Mouse (Mus musculus) megakaryocyte, embryonic 14.5 days (primary cell): ENCODE measurements around the gene Eef2k. TPM values are rescaled to one million over a fixed set of nuclear protein-coding genes. Genes with fewer than 3 reads are reported as not detected.

Source experiments
- H3K27me3 ChIP-seq: replicated peaks from 2 replicates; pipeline ENCODE3; 2012; ENCODE audit warnings: inconsistent platforms
- H3K36me3 ChIP-seq: replicated peaks from 2 replicates; pipeline ENCODE3; 2012; ENCODE audit warnings: low read length, inconsistent platforms, mixed read lengths
- H3K4me1 ChIP-seq: 2 replicates; pipeline ENCODE4 v1.6.1; 2012; ENCODE audit warnings: inconsistent platforms
- H3K4me3 ChIP-seq: replicated peaks from 2 replicates; pipeline ENCODE3; 2012; ENCODE audit warnings: moderate library complexity, mild to moderate bottlenecking, inconsistent platforms
- H3K9me3 ChIP-seq: 2 replicates; pipeline ENCODE4 v1.6.1; 2012; ENCODE audit warnings: inconsistent platforms
- FLI1 ChIP-seq: IDR thresholded peaks from 2 replicates; pipeline ENCODE4 v1.6.1; 2012; ENCODE audit warnings: low read length, inconsistent platforms, mixed read lengths
- GATA1 ChIP-seq: IDR thresholded peaks from 3 replicates; pipeline ENCODE4 v1.6.1; 2012; ENCODE audit warnings: mixed read lengths, low read length, inconsistent platforms, borderline replicate concordance
- polyA plus RNA-seq: library from polyadenylated mRNA; stranded (reverse); fragments of >175 nt; gene quantifications from 2 replicates; pipeline ENCODE4 v1.2.3, GENCODE M21; 2012; ENCODE audit warnings: low replicate concordance; ENCODE audit not compliant: insufficient read depth

The Eef2k gene
- polyA plus RNA-seq, 1 experiment = 42.9 TPM

- TF ChIP-seq FLI1 = no peak
- no peak for TF ChIP-seq GATA1
- H3K27me3 ChIP-seq = no peaks in the 10 kb centered on the region
- H3K4me3 ChIP-seq = no peak overlapping the region
- peaks cover 92% of the 10 kb centered on the region for H3K4me1 ChIP-seq
- H3K9me3 ChIP-seq = no peaks in the 10 kb centered on the region
- peaks cover 73% of the 10 kb centered on the region for H3K36me3 ChIP-seq
These were observed 37.3 kb downstream of the Eef2k start for GRCm38 (mm10) chr7:120879972-120880371.

- Histone ChIP-seq H3K9me3 (no peaks in the 10 kb centered on the region), H3K27me3 (no peaks in the 10 kb centered on the region), H3K36me3 (peaks cover 73% of the 10 kb centered on the region), H3K4me3 (no peak overlapping the region), H3K4me1 (peaks cover 92% of the 10 kb centered on the region)
- TF ChIP-seq GATA1 (no peak), FLI1 (no peak)
These were observed 38.1 kb downstream of the Eef2k start for GRCm38 (mm10) chr7:120880770-120881169.

- H3K9me3 ChIP-seq = no peaks in the 10 kb centered on the region
- peak overlapping the region; percentile 12 for H3K4me3 ChIP-seq
- peaks cover 87% of the 10 kb centered on the region for H3K4me1 ChIP-seq
- peaks cover 74% of the 10 kb centered on the region for H3K36me3 ChIP-seq
- no peaks in the 10 kb centered on the region for H3K27me3 ChIP-seq
- TF ChIP-seq GATA1 = no peak
- no peak for TF ChIP-seq FLI1
These were observed 38.8 kb downstream of the Eef2k start for GRCm38 (mm10) chr7:120881451-120881850.

DNA sequence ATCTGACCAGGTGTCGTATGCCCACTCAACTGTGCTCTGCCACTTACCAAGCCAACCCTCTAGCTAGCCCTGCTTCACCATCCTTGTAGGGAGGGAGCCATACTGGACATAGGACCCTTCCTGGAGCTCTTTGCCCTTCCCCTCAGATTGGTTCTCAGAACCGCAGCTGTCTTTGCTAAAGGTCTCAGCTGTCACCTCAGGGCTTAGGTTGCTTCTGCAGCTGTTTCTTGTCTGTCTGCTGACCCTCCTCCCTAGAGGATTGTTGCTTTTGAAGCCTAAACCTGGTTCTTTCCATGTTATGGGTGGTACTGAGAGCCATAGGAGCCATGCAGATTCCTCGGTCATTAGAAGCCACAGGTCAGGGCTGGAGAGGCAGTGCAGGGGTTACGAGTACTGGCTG is 40.0 kb downstream of the Eef2k start:
- Histone ChIP-seq H3K27me3 (no peaks in the 10 kb centered on the region), H3K4me1 (peaks cover 84% of the 10 kb centered on the region), H3K4me3 (no peak overlapping the region), H3K9me3 (no peaks in the 10 kb centered on the region), H3K36me3 (peaks cover 79% of the 10 kb centered on the region)
- no peak for TF ChIP-seq FLI1
- TF ChIP-seq GATA1 = no peak

DNA sequence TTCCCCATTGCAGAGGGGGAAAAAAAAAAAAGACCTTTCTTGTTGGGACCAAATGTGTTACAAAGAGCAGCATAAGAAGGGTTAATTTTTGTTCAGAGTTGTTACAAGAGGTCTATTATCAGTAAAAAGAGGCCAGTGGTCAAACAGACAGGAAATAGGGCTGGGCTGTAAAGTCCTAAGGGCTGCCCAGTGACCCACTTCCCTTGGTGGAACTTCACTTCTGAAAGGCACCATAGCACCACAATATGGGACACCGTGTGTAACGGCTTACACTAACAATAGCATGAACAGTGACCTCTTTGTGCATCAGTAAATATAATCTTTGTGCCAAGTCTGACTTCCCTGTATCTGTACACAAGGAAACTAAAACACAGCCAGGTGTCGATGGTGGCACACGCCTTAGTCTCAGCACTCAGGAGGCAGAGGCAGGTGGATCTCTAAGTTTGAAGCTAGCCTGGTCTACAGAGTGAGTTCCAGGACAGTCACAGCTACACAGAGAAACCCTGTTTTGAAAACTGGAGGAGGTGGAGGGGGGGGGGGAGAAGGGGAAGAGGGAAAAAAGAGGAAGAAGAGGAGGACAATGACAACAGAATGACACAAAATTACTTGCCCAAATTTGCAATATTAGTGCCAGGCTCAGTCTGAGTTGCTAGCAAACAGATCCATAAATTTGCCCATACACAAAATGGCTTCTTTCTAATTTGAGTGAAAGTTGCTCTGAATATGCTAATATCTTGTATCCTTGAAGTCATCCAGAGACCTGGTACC is 41.1 kb downstream of the Eef2k start:
- peaks cover 80% of the 10 kb centered on the region for H3K36me3 ChIP-seq
- H3K27me3 ChIP-seq = no peaks in the 10 kb centered on the region
- H3K4me1 ChIP-seq = peaks cover 81% of the 10 kb centered on the region
- H3K4me3 ChIP-seq = peak overlapping the region; percentile 34
- H3K9me3 ChIP-seq = no peaks in the 10 kb centered on the region
- TF ChIP-seq GATA1 (no peak), FLI1 (no peak)

DNA sequence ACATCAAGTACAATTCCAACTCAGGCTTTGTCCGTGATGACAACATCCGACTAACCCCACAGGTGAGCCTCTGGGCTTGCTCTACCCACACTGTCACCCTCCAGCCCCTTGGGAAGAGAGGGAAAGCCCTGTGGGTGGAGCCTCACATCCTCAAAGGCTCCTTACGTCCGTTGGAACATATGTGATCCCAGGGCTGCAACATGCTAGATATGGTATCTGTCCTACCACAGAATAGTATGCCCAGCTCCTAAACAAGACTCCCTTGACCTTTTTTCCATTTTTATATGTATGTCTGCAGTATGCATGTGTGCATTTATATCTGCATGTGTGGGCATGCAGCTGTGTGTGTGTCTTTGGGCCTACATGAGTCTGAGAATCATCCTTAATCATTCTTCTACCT is 42.1 kb downstream of the Eef2k start:
- Histone ChIP-seq H3K9me3 (no peaks in the 10 kb centered on the region), H3K4me1 (peaks cover 76% of the 10 kb centered on the region), H3K36me3 (peaks cover 82% of the 10 kb centered on the region), H3K4me3 (no peak overlapping the region), H3K27me3 (no peaks in the 10 kb centered on the region)
- TF ChIP-seq GATA1 (no peak), FLI1 (no peak)

DNA sequence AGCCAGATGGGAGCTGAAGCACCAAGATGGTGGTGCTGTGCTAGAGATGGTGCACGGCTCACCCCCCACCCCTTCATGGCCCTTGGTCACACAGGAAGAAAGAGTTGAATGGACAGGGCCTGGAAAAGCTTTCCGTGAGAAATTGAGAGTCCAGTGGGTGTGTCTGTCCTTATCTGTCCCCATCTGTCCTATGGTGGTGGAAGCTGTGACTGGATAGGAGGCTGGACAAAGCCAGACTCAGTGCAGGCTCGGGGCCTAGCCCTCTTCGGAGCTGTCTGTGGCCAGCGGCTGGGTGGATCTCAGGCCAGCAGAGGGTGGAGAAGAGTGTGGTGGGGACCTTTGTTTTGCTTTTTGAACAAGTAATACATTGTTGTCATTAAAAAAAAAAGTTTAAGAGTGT is 50.5 kb downstream of the Eef2k start:
- peaks cover 16% of the 10 kb centered on the region for H3K4me1 ChIP-seq
- no peak for TF ChIP-seq FLI1
- no peaks in the 10 kb centered on the region for H3K27me3 ChIP-seq
- no peaks in the 10 kb centered on the region for H3K9me3 ChIP-seq
- peaks cover 96% of the 10 kb centered on the region for H3K36me3 ChIP-seq
- no peak overlapping the region for H3K4me3 ChIP-seq

DNA sequence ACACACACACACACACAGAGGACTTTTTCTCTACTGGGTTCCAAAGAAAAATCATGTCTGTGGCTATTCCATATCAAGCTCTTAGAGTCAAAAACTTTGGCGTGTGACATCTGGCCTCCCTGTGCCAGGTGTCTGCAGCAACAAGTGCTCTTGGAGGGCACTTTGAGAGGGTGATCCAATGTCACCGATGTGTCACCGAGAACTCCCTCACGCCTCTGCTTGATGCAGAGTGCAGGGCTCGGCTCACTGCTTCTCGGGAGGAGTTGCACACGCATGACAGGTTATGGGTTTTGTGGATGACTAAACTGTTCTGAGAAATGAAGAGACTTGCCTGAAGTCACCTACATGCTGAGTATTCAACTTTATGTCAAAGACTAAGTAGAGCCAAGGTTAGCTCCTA is 54.4 kb downstream of the Eef2k start:
- no peaks in the 10 kb centered on the region for H3K9me3 ChIP-seq
- no peaks in the 10 kb centered on the region for H3K27me3 ChIP-seq
- no peak for TF ChIP-seq FLI1
- TF ChIP-seq GATA1 = no peak
- peaks cover 31% of the 10 kb centered on the region for H3K4me1 ChIP-seq
- H3K4me3 ChIP-seq = no peak overlapping the region
- peaks cover 88% of the 10 kb centered on the region for H3K36me3 ChIP-seq

- Histone ChIP-seq H3K4me1 (peaks cover 30% of the 10 kb centered on the region), H3K36me3 (peaks cover 88% of the 10 kb centered on the region), H3K4me3 (no peak overlapping the region), H3K9me3 (no peaks in the 10 kb centered on the region), H3K27me3 (no peaks in the 10 kb centered on the region)
- TF ChIP-seq FLI1 = no peak
- TF ChIP-seq GATA1 = no peak
These were observed 55.2 kb downstream of the Eef2k start for GRCm38 (mm10) chr7:120897711-120898335.

- no peaks in the 10 kb centered on the region for H3K27me3 ChIP-seq
- H3K9me3 ChIP-seq = no peaks in the 10 kb centered on the region
- H3K36me3 ChIP-seq = peaks cover 88% of the 10 kb centered on the region
- H3K4me1 ChIP-seq = peaks cover 27% of the 10 kb centered on the region
- TF ChIP-seq FLI1 (no peak), GATA1 (no peak)
- no peak overlapping the region for H3K4me3 ChIP-seq
These were observed 57.6 kb downstream of the Eef2k start for GRCm38 (mm10) chr7:120900191-120900590.

DNA sequence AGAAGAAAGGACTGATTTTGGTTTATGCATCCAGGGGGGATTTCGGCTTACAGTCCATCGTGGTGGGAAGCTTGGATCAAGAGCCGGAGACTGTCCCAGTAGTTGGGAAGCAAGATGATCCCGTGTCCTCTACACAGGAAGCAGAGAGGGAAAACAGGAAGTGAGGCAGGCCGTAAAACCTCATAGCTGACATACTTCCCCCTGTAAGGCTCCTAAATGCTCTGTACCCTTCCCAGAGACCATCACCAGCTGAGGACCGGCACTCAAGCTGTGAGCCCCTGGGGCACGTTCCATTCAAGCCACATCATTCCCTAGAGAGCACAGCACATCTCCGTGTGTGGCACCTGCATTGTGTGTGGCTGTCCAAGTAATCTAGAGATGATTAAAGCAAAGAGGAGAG is 59.1 kb downstream of the Eef2k start:
- TF ChIP-seq GATA1 = no peak
- no peak for TF ChIP-seq FLI1
- H3K36me3 ChIP-seq = peaks cover 87% of the 10 kb centered on the region
- H3K4me3 ChIP-seq = no peak overlapping the region
- H3K27me3 ChIP-seq = no peaks in the 10 kb centered on the region
- peaks cover 27% of the 10 kb centered on the region for H3K4me1 ChIP-seq
- H3K9me3 ChIP-seq = no peaks in the 10 kb centered on the region
